Mouse (Mus musculus) neural tube, embryonic 11.5 days (tissue): ENCODE results near the gene Elmo1. TPM values are rescaled to one million over a fixed set of nuclear protein-coding genes. Genes with fewer than 3 reads are reported as not detected.

Experiments
- ATAC-seq: fragments of 200-750 bp; cut with Nextera tagmentation; 2 replicates; pipeline ENCODE4 v1.8.0; 2017; ENCODE audit warnings: moderate number of reproducible peaks, mild to moderate bottlenecking, moderate TSS enrichment, moderate library complexity; ENCODE audit not compliant: insufficient read depth, low FRiP score, low TSS enrichment
- DNase-seq: peaks from one replicate; pipeline ENCODE4 v3.0.0-alpha.2; 2015; ENCODE audit warnings: low spot score
- H3K27ac ChIP-seq: fragments of 300-500 bp; sonication (generic); 2 replicates; pipeline ENCODE4 v1.5.1; 2014; ENCODE audit warnings: low read depth, mild to moderate bottlenecking, low read length
- H3K27me3 ChIP-seq: fragments of 300-500 bp; sonication (generic); 2 replicates; pipeline ENCODE4 v1.6.1; 2014; ENCODE audit warnings: mild to moderate bottlenecking, low read length, mixed read lengths; ENCODE audit not compliant: control insufficient read depth, insufficient read depth
- H3K36me3 ChIP-seq: fragments of 300-500 bp; sonication (generic); 2 replicates; pipeline ENCODE4 v1.6.1; 2014; ENCODE audit warnings: mild to moderate bottlenecking, low read length, moderate library complexity, mixed read lengths; ENCODE audit not compliant: control insufficient read depth, insufficient read depth
- H3K4me1 ChIP-seq: fragments of 300-500 bp; sonication (generic); 2 replicates; pipeline ENCODE4 v1.6.1; 2014; ENCODE audit warnings: low read length, mixed read lengths; ENCODE audit not compliant: control insufficient read depth, insufficient read depth
- H3K4me2 ChIP-seq: fragments of 300-500 bp; sonication (generic); 2 replicates; pipeline ENCODE4 v1.6.1; 2014; ENCODE audit warnings: low read depth, mild to moderate bottlenecking, moderate library complexity
- H3K4me3 ChIP-seq: fragments of 300-500 bp; sonication (generic); 2 replicates; pipeline ENCODE4 v1.5.1; 2014; ENCODE audit warnings: low read depth, low read length
- H3K9ac ChIP-seq: fragments of 300-500 bp; sonication (generic); 2 replicates; pipeline ENCODE4 v1.6.1; 2014; ENCODE audit warnings: mild to moderate bottlenecking, low read length
- H3K9me3 ChIP-seq: fragments of 300-500 bp; sonication (generic); 2 replicates; pipeline ENCODE4 v1.6.1; 2016; ENCODE audit warnings: low read length; ENCODE audit not compliant: control insufficient read depth
- WGBS: fragments of 180-500 bp; shearing (Covaris S2); extraction: QIAGEN DNeasy Blood & Tissue Kit; methylation state at CpG from one replicate; pipeline ENCODE4 v1.1.7; 2014; 5-methylcytosine and 5-hydroxymethylcytosine counted together
- polyA plus RNA-seq: library from polyadenylated mRNA; unstranded; fragments of >200 nt; fragmentation: Nextera tagmentation; extraction: Ambion mirVana; gene quantifications from 2 replicates; pipeline ENCODE4 v1.2.1, GENCODE M21; 2014

Gene Elmo1
- polyA plus RNA-seq, 1 experiment from 2014 or later: 28.7 TPM

DNA sequence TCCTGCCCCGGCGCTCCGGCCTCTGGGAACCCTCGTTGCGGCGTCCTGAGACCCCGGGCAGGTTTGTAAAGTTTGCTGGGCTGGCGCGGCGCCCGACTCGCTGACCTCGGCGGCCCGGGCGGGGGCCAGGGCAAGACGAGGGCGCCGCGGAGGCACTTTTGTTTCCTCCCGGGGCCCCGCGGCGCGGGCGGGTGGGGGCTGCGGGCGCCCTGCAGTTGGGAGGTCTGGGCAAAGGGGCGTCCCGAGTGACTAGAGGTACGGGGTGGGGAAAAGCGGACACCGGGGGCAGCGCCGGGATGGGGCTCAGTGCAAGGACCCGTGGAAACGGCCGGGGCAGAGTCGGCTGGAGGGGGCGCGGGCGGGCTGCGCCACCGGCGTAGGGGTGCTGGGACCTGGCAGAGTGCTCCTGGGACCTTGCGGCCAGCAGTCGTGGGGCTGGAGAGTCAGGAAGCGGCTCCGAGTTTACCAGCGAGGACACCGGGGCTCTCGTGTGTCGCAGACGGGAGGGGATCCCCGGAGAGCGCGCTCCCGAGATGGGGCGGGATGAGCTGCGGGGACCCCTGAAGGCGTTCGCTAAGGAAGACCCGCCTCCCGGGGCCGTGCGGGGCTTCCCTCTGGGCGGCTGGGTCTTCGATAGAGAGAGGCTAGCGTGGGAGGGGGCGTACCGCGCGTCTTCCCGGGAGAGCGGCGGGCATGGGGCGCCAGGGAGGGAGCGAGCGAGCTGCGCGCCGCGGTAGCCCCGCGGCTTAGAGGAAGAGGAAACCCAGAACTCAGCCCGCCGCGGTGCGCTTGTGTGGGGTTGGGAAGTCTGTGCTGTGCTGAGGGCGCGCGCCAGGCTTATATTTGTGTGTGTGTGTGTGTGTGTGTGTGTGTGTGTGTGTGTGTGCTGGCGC is 561 bp downstream of the Elmo1 start:
- Histone ChIP-seq H3K27me3 (no peaks in the 10 kb centered on the region), H3K36me3 (no peaks in the 10 kb centered on the region), H3K9ac (peak overlapping the region; percentile 82), H3K4me3 (peak overlapping the region; percentile 81), H3K4me1 (peaks cover 7% of the 10 kb centered on the region; the same call in 1 of the 2 replicates), H3K9me3 (no peaks in the 10 kb centered on the region), H3K4me2 (peak overlapping the region; percentile 87), H3K27ac (peak overlapping the region; percentile 51)
- ATAC-seq (peak; percentile 74), DNase-seq (peak; percentile 73)
- WGBS: under 1% methylated on average over 74 of the region's 93 CpGs

DNA sequence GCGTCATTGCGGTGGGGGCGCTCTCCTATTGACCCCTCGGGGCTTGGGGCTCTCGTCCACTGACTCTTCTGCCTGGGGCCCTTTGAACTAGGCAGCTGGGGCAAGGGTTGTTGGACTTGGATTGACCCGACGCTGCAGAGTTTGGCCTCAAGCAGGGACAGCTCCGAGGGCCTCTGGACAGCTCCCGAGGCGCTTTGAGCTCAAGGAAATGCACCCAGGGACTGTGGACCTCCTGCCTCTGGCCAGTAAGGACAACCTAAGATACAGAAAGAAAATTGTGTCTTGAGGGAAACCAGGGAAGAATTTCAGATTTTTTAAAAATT is 1.2 kb downstream of the Elmo1 start:
- H3K9me3 ChIP-seq: no peaks in the 10 kb centered on the region
- no peak overlapping the region for H3K27ac ChIP-seq
- H3K27me3 ChIP-seq: no peaks in the 10 kb centered on the region
- DNase-seq (no peak), ATAC-seq (no peak)
- no peaks in the 10 kb centered on the region for H3K36me3 ChIP-seq
- H3K4me2 ChIP-seq: peak overlapping the region; percentile 87
- H3K4me1 ChIP-seq: peaks cover 7% of the 10 kb centered on the region; the same call in 1 of the 2 replicates
- 2% methylated on average over 10 of the region's 10 CpGs for WGBS
- peak overlapping the region; percentile 82 for H3K9ac ChIP-seq
- peak overlapping the region; percentile 81 for H3K4me3 ChIP-seq

DNA sequence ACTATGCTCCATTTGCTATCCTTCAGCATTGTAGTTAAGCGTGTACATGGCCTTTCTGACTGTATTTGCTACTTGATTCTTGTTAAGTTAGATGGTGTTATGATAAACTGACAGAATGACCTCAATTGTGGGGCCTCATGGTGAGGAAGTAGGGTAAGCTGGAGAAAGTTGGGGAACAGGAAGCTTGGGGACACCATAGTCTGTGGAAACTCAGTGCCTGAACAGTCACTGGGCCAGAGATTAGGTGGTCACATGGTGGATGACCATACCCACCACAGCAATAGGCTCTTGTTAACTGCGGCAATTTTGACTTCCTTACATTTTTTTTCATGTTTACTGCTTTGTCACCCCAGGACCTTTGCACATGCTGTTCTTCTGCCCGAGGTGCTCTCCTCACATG is 1.9 kb downstream of the Elmo1 start:
- ATAC-seq (no peak), DNase-seq (no peak)
- Histone ChIP-seq H3K9ac (no peak overlapping the region), H3K27me3 (no peaks in the 10 kb centered on the region), H3K4me2 (no peak overlapping the region), H3K4me1 (peaks cover 7% of the 10 kb centered on the region; the same call in 1 of the 2 replicates), H3K36me3 (no peaks in the 10 kb centered on the region), H3K27ac (no peak overlapping the region), H3K4me3 (no peak overlapping the region), H3K9me3 (no peaks in the 10 kb centered on the region)
- WGBS: 91% methylated on average over 3 of the region's 3 CpGs

DNA sequence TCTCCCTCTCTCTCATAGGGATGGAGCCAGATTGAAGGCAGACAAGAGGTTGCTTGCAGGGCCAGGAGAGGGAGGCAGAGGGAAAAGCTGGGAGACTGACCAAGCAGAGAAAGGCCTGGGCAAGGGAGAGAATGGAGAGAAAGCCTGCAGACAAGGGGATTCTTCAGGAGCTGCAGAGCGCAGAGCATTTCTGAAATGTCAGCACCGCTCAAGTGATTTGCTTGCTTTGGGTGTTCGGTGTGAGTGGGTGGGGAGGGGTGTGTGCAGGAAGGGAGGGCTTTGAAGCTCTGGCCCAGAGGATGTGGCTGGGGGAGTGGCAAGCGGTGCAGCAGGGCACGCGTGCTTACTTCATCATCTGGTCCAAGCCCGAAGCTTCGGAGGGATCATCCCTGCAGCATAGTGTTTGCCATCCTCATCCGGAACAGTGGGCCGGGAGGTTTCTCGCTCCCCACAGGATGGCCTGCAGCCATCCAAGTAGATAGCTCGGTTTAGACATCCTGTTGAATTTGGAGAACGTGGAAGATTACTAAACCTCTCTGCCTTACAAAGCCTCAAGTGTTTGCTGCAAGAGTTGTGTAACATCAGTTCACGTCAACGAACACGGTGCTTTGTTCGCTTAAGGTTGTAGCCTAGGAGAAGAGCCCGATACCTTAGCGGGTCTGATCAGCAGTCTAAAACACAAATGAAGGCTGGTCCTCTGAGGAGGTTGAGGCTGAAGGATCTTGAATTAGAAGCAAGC is 3.1 kb downstream of the Elmo1 start:
- H3K9me3 ChIP-seq: no peaks in the 10 kb centered on the region
- H3K4me3 ChIP-seq: no peak overlapping the region
- 75% methylated on average over 19 of the region's 19 CpGs for WGBS
- no peak overlapping the region for H3K4me2 ChIP-seq
- H3K4me1 ChIP-seq: peaks cover 7% of the 10 kb centered on the region; the same call in 1 of the 2 replicates
- ATAC-seq: no peak
- H3K9ac ChIP-seq: no peak overlapping the region
- no peak overlapping the region for H3K27ac ChIP-seq
- H3K36me3 ChIP-seq: no peaks in the 10 kb centered on the region
- H3K27me3 ChIP-seq: no peaks in the 10 kb centered on the region
- DNase-seq: no peak

DNA sequence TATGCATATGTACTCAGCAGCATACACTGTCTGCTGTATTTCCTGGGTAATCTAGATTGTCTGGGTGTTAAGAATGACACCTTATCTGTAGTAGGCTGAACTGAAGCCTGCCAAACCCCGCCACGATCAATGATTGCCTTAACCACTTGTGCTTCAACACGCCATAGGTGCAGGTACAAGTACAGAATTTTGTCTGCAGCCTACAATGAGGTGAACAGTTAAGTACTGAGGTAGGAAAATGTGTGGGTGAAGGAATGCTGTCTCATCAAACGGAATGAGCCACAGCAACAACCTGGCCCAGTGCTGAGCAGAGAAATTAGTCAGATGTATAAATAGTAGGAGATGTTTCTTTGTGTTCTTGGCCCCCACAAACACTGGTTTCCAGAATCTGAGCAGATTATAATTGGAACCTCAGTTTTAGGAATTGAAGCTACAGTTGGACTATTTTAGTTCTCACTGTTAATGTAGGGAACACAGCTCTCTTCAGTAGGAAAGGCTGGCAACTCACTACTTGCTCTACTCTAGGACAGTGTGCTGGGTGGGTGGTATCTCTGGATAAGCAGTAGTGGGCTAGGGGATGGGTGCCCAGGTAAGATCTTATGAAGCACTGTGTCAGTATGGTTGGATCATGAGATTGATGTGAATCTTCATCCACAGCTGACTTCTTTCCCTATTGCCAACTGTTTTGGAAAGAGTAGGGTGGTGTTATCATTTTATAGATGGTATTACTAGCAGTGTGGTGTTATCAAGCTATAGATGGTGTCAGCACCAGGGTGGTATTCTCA is 4.7 kb downstream of the Elmo1 start:
- Histone ChIP-seq H3K9me3 (no peaks in the 10 kb centered on the region), H3K4me3 (no peak overlapping the region), H3K36me3 (no peaks in the 10 kb centered on the region), H3K9ac (no peak overlapping the region), H3K4me2 (no peak overlapping the region), H3K27me3 (no peaks in the 10 kb centered on the region), H3K27ac (no peak overlapping the region), H3K4me1 (peaks cover 3% of the 10 kb centered on the region; the same call in 1 of the 2 replicates)
- ATAC-seq: no peak
- 98% methylated on average over 4 of the region's 4 CpGs for WGBS
- no peak for DNase-seq

DNA sequence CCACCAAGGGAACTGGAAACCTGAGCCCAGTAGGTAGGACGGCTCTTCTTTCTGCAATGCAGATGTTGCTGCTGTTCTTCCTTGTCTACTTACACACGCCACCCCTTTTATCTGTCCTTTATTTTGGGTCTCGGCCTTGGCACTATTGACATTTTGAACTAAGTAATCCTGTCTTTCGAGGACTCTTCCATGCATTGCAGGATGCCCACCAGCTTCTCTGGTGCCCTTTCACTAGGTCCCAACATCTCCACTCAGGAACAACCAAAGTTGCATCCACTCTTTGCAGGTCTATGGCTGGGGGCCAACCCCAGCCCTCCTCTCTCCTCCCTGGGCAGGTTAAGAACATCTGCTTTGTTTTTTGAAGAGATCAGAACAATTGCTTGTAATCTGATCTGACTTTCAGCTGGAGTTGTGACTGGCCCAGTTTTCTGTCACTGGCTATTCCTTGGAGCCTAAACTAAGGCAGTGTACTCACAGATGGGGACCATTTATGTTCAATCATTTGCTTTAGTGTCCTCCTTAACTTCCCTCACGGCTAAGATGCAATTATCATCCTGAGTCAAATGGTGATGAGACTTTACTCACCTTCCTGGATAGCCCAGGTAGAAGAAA is 6.7 kb downstream of the Elmo1 start:
- 56% methylated on average over 5 of the region's 5 CpGs for WGBS
- no peaks in the 10 kb centered on the region for H3K9me3 ChIP-seq
- ATAC-seq: no peak
- DNase-seq: no peak
- H3K36me3 ChIP-seq: no peaks in the 10 kb centered on the region
- no peak overlapping the region for H3K27ac ChIP-seq
- no peaks in the 10 kb centered on the region for H3K4me1 ChIP-seq
- no peak overlapping the region for H3K4me3 ChIP-seq
- H3K4me2 ChIP-seq: no peak overlapping the region
- no peak overlapping the region for H3K9ac ChIP-seq
- H3K27me3 ChIP-seq: no peaks in the 10 kb centered on the region

DNA sequence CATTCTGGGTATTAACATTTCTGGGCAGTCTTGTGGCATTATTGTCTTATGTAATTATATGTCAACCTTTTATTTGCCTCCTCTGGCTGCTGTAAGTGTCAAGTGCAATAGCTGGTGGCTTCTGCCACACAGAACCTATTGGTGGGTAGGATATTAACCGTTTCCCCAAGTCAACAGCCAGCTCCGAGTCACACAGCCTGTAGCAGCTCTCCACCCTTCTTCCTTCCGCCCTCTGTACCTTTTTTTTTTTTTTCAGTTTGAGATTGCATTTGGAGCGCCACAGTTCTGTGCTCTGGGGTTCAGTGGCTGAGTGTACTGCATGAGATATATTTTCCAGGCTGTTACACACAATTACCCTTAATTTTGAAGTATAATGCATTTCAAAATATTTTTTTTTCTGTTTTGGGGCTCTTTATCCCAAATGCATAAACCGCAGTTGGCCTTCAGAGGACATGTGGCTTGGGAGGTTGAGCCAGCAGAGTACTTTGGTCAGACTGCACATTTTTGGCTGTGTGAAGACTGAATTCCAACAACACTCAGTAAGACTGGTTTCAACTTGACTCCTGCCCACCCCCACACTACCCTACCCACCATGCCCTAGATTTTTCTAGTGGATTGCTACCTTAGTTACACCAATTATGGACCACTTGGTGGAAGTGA is 7.7 kb downstream of the Elmo1 start:
- Histone ChIP-seq H3K4me2 (no peak overlapping the region), H3K9ac (no peak overlapping the region), H3K36me3 (no peaks in the 10 kb centered on the region), H3K9me3 (no peaks in the 10 kb centered on the region), H3K27ac (no peak overlapping the region), H3K4me3 (no peak overlapping the region), H3K27me3 (no peaks in the 10 kb centered on the region), H3K4me1 (no peaks in the 10 kb centered on the region)
- ATAC-seq: no peak
- DNase-seq: no peak
- WGBS: 62% methylated on average over 5 of the region's 5 CpGs

DNA sequence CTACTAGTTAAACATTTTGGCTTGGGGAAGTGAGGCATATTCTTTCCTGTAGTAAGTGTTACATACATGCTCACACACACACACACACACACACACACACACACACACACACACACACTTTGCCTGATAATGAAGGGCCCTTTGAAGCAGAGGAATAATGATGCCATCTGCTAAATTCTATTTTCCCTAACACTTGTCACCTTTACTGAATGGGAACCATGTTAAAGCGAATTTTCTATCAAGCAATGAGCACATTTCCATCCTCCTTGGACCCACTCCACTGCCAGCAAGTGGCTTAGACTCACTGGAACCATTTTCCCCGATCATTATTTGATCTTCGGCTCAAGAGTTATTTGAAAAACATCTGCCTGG is 8.2 kb downstream of the Elmo1 start:
- H3K27me3 ChIP-seq: no peaks in the 10 kb centered on the region
- DNase-seq: no peak
- no peaks in the 10 kb centered on the region for H3K36me3 ChIP-seq
- H3K27ac ChIP-seq: no peak overlapping the region
- no peak for ATAC-seq
- H3K4me1 ChIP-seq: no peaks in the 10 kb centered on the region
- H3K9ac ChIP-seq: no peak overlapping the region
- H3K4me3 ChIP-seq: no peak overlapping the region
- no peaks in the 10 kb centered on the region for H3K9me3 ChIP-seq
- 86% methylated on average over 3 of the region's 3 CpGs for WGBS
- no peak overlapping the region for H3K4me2 ChIP-seq
